Mouse (Mus musculus) embryonic fibroblast, embryonic 13.5 days (primary cell): Measurements from ENCODE around the gene Cbx7.

Experiments
- CTCF ChIP-seq: IDR thresholded peaks from 2 replicates; pipeline ENCODE4 v1.5.1; 2011; ENCODE audit warnings: mild to moderate bottlenecking, control low read depth, low read length, moderate library complexity, borderline replicate concordance; ENCODE audit not compliant: insufficient read depth
- POLR2A ChIP-seq: IDR thresholded peaks from 2 replicates; pipeline ENCODE4 v1.6.1; 2011; ENCODE audit warnings: low read depth, mild to moderate bottlenecking, control low read depth, low read length, moderate library complexity

DNA sequence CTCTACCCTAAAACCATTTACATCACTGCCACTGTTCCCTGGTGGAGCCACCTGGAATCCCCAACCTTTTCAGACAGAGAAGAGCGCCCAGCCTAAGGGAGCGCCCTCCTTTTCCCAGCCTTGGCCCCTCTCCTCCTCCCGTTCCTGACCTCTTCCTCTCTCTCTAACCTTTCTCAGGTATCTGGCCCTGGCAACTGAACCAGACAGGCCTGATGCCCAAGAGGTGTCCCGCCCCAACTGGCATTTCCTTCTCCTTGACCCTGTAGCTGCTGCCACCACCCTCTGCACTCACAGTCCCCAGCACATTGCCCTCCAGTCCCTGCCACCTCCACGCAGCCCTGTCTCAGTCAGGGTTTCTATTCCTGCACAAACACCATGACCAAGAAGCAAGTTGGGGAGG is 26.0 kb downstream of the Cbx7 start:
- TF ChIP-seq CTCF (no peak), POLR2A (no peak)
